Mouse (Mus musculus) kidney, adult 2 months (tissue): Measurements from ENCODE around the gene Rad50. TPM values are rescaled to one million over a fixed set of nuclear protein-coding genes. Genes with fewer than 3 reads are reported as not detected.
A peak's percentile ranks its signal among the peaks of the same experiment; 100 is the strongest.

Source experiments
- DNase-seq: peaks from one replicate; pipeline ENCODE4 v3.0.0; 2021
- H3K27ac ChIP-seq: fragments of 200-500 bp; 2 replicates; pipeline ENCODE4 v1.5.1; 2012; ENCODE audit warnings: low read depth, low read length, control low read depth, inconsistent platforms; ENCODE audit not compliant: insufficient read depth
- H3K27me3 ChIP-seq: fragments of 200-500 bp; replicated peaks from 2 replicates; pipeline ENCODE4 v1.6.1; 2012; ENCODE audit warnings: mild to moderate bottlenecking, moderate library complexity, low read length, inconsistent platforms; ENCODE audit not compliant: control insufficient read depth, insufficient read depth
- H3K36me3 ChIP-seq: fragments of 200-500 bp; 2 replicates; pipeline ENCODE4 v1.6.1; 2012; ENCODE audit warnings: mild to moderate bottlenecking, moderate library complexity, low read length, inconsistent platforms; ENCODE audit not compliant: control insufficient read depth, insufficient read depth
- H3K4me1 ChIP-seq: fragments of 200-500 bp; 2 replicates; pipeline ENCODE4 v1.6.1; 2011; ENCODE audit warnings: low read length; ENCODE audit not compliant: control insufficient read depth, insufficient read depth
- H3K4me3 ChIP-seq: fragments of 200-500 bp; 2 replicates; pipeline ENCODE4 v1.5.1; 2011; ENCODE audit warnings: mild to moderate bottlenecking, low read depth, low read length, control low read depth; ENCODE audit not compliant: insufficient read depth
- CTCF ChIP-seq: fragments of 200-500 bp; conservative IDR thresholded peaks from 2 replicates; pipeline ENCODE4 v1.5.1; 2011; ENCODE audit warnings: low read depth, mild to moderate bottlenecking, control low read depth, low read length, moderate library complexity, mixed read lengths; ENCODE audit not compliant: insufficient read depth, insufficient read length
- POLR2A ChIP-seq: fragments of 200-500 bp; IDR thresholded peaks from one replicate; pipeline ENCODE4 v1.6.1; 2011; ENCODE audit warnings: low read depth, low read length, control low read depth
- WGBS: fragments of 180-500 bp; shearing (Covaris S2); methylation state at CpG from one replicate; pipeline ENCODE4 v1.1.7; 2018; 5-methylcytosine and 5-hydroxymethylcytosine counted together
- polyA plus RNA-seq: library from polyadenylated mRNA; depleted of rRNA; stranded (reverse); fragments of >200 nt; gene quantifications from 2 replicates; pipeline ENCODE4 v1.2.3, GENCODE M21; 2012

Gene Rad50
- polyA plus RNA-seq, 1 experiment: 4.0 TPM

DNA sequence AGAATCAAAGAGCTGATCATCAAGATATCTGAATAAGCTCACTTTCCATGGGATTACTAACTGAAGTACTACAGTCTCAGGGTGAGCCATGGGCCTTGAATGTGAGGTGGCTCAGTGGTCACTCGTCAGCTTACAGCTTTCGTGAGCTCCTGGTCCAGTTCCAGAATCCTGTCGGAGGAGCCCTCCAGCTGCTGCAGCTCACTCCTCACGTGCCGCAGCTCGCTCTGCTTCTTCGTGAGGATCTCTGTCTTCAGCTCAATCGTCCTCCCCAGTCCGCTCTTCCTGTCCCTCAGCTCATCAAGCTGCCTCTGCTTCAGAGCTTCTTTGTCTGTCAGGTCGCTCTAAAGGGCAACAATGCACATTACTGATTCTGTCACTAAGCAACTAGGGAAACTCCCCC is 15.1 kb downstream of the Rad50 start:
- no peak for DNase-seq
- TF ChIP-seq CTCF: no peak
- Histone ChIP-seq H3K27ac (no peak overlapping the region), H3K36me3 (peaks cover 2% of the 10 kb centered on the region; the same call in 1 of the 2 replicates), H3K4me1 (no peaks in the 10 kb centered on the region), H3K27me3 (no peaks in the 10 kb centered on the region), H3K4me3 (no peak overlapping the region)
- 63% methylated on average over 10 of the region's 10 CpGs for WGBS

DNA sequence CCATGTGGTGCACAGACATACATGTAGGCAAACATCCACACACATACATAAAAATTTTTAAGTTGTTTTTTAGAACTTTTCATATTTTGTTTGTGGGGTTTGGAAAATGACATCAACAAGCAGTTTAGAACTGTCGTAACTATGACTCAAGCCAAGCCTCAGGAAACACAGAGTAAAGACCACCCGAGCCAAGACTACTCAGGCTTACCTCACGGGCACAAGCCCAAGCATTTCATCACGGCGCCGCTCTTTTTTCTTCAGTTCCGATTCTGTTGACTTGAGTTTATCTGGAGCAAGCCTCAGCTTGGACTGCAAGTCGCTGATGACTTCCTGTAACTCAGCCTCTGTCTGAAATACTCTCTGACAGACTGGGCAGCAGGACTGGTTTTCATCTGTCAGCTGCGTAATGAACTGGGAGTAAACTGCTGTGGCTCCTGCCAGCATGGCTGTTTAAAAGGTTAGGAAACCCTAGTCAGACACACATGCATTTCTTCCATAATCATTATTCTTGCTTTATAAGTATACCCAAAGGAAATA is 24.1 kb downstream of the Rad50 start:
- H3K4me3 ChIP-seq: no peak overlapping the region
- no peaks in the 10 kb centered on the region for H3K27me3 ChIP-seq
- no peak for TF ChIP-seq POLR2A
- no peak for TF ChIP-seq CTCF
- 90% methylated on average over 9 of the region's 9 CpGs for WGBS
- no peak for DNase-seq
- H3K27ac ChIP-seq: no peak overlapping the region
- H3K36me3 ChIP-seq: peaks cover 1% of the 10 kb centered on the region; the same call in 1 of the 2 replicates
- H3K4me1 ChIP-seq: no peaks in the 10 kb centered on the region

DNA sequence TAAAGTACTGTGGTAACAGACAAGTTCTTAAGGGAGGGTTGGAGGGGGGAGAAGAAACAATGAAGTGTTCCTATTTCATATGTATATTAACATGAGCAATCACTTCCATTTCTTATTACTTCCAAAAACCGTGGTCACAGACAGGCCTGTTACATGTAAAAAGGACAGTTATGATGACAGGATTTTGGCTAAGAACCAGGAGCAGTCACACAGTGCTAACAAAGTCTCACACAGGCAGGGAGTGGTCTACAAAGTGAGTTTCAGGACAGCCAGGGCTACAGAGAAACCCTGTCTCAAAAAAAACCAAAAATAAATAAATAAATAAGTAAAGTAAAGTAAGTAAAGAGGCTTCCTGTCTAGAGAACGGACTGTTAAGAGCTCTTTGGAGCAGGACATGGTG is 24.9 kb downstream of the Rad50 start:
- WGBS: 81% methylated on average over 2 of the region's 2 CpGs
- peaks cover 3% of the 10 kb centered on the region; the same call in 1 of the 2 replicates for H3K36me3 ChIP-seq
- no peaks in the 10 kb centered on the region for H3K4me1 ChIP-seq
- no peak overlapping the region for H3K27ac ChIP-seq
- DNase-seq: no peak
- TF ChIP-seq CTCF: no peak
- no peak for TF ChIP-seq POLR2A
- H3K4me3 ChIP-seq: no peak overlapping the region
- no peaks in the 10 kb centered on the region for H3K27me3 ChIP-seq

DNA sequence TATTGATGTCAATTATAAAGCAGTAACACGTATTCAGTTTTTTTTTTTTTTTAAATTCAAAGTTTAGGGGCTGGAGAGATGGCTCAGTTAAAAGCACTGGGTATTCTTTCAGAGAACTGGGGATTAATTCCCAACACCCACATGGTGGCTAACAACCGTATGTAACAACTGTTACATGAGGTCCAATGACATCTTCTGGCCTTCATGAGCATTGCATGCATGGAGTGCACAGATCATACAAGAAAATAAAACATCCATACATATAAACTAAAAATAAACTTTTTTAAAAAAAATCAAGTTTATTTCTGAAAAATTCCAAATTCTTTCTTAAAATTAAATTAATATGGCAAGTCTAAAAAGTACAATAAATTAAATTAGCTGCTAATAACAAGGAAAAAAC is 25.4 kb downstream of the Rad50 start:
- TF ChIP-seq CTCF (no peak), POLR2A (no peak)
- Histone ChIP-seq H3K4me1 (no peaks in the 10 kb centered on the region), H3K4me3 (no peak overlapping the region), H3K36me3 (peaks cover 3% of the 10 kb centered on the region; the same call in 1 of the 2 replicates), H3K27me3 (no peaks in the 10 kb centered on the region), H3K27ac (no peak overlapping the region)
- DNase-seq: no peak
- WGBS: 97% methylated on average over 2 of the region's 2 CpGs

DNA sequence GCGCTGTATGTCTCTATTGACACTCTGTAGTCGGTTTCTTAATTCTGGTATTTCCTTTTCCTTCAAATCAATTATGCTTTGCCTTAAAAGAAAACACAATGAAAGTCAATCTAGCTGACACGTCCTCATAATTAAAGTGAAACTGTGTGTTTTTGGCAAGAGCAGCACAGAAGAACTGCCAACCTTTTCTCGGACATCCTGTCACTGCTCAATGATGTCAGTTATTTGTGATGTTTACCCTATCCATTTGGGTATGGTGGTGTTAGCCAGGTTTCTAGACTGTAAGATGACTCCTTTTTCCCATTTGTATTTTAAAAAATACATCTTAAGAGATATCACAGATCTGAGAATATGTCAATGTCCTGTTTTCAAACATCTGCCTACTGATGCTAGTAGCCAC is 27.0 kb downstream of the Rad50 start:
- no peaks in the 10 kb centered on the region for H3K4me1 ChIP-seq
- H3K27me3 ChIP-seq: no peaks in the 10 kb centered on the region
- no peak overlapping the region for H3K4me3 ChIP-seq
- TF ChIP-seq POLR2A (no peak), CTCF (no peak)
- peak; percentile 32 for DNase-seq
- peaks cover 4% of the 10 kb centered on the region; the same call in 1 of the 2 replicates for H3K36me3 ChIP-seq
- H3K27ac ChIP-seq: no peak overlapping the region
- WGBS: 60% methylated on average over 4 of the region's 4 CpGs

DNA sequence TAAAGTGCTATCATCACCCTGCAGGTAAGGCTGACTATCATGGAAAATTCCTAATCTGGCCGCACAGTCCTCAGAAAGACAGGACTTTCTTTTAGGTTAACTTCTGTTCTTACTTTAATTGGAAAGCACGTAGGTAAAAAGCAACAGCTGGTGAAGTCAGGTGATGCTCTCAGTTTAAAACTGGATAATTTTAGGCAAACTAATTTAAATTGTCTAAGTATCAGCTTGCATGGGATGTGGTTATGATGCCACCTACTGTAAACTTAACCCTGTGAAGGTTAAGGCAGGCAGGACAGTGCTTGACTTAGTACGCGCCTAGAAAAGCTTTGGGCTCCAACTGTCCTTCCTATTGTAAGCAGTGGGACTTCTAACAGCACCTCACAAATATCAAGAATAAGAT is 35.7 kb downstream of the Rad50 start:
- TF ChIP-seq CTCF: no peak
- no peak for TF ChIP-seq POLR2A
- H3K27me3 ChIP-seq: no peaks in the 10 kb centered on the region
- DNase-seq: no peak
- WGBS: 97% methylated on average over 4 of the region's 4 CpGs
- no peak overlapping the region for H3K27ac ChIP-seq
- peaks cover 2% of the 10 kb centered on the region; the same call in 1 of the 2 replicates for H3K36me3 ChIP-seq
- no peaks in the 10 kb centered on the region for H3K4me1 ChIP-seq
- no peak overlapping the region for H3K4me3 ChIP-seq

DNA sequence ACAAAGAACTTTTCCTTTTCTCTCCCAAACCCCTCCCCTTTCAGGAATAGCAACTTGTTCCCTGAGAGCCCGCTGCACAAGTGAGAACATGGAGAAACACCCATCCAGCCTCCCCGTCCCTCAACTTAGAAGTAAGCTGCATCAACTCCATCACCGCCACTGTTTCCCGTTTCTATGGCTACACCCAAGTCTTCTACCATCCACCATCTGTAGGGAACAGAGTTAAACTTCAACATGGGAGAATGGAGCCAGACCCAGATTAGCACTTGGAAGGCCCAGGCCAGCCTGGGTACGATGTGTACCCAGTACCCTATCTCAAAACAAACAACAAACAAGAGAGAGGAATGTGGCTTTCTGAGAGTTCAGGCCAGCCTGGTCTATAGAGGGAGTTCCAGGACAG is 43.0 kb downstream of the Rad50 start:
- TF ChIP-seq CTCF (no peak), POLR2A (no peak)
- DNase-seq: no peak
- Histone ChIP-seq H3K36me3 (no peaks in the 10 kb centered on the region; the same call in 1 of the 2 replicates), H3K27me3 (no peaks in the 10 kb centered on the region), H3K4me1 (no peaks in the 10 kb centered on the region), H3K4me3 (no peak overlapping the region), H3K27ac (no peak overlapping the region)
- WGBS: 81% methylated on average over 5 of the region's 5 CpGs
